Mouse (Mus musculus) bone marrow, adult 2 months (tissue): ENCODE results near the gene Epb41l1.

Experiments
- CTCF ChIP-seq: fragments of 200-500 bp; IDR thresholded peaks from 2 replicates; pipeline ENCODE4 v1.5.1; 2011; ENCODE audit warnings: low read length, control low read depth; ENCODE audit not compliant: control insufficient read depth, insufficient read depth
- POLR2A ChIP-seq: fragments of 200-500 bp; IDR thresholded peaks from 2 replicates; pipeline ENCODE4 v1.6.1; 2011; ENCODE audit warnings: low read depth, mild to moderate bottlenecking, control low read depth, low read length, borderline replicate concordance; ENCODE audit not compliant: control insufficient read depth

DNA sequence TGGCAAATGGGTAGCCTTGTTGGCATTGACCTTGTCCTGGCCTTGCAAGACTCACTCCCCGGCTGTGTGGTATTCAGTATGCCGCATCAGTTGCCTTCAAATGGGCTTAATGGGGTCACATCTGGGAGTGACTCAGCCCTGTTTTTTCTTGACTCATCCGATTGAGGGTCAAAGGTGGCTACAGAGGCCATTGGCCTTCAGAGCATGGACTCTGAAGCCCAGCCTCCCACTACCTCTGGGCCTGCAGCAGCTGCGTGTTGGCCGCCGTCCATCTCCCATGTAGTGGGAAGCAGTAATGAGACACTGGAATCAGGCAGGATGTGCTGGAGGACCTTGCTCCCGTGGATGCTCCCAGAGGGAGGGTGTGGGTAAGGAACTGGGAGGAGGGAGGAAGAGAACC lies 33.1 kb downstream of the Epb41l1 start:
- TF ChIP-seq CTCF: no peak
- no peak for TF ChIP-seq POLR2A
